Mouse (Mus musculus) R1 (cell line): ENCODE measurements around the gene Batf.
"Not testable (repeated sequence)": the region's sequence is repeated elsewhere in the genome, so short reads cannot be mapped to it uniquely, and the experiment has no call there.

Source experiments
- DNase-seq: peaks from one replicate; pipeline ENCODE4 v3.0.0-alpha.2; 2018; ENCODE audit warnings: low read depth, low spot score

Gene Batf

DNA sequence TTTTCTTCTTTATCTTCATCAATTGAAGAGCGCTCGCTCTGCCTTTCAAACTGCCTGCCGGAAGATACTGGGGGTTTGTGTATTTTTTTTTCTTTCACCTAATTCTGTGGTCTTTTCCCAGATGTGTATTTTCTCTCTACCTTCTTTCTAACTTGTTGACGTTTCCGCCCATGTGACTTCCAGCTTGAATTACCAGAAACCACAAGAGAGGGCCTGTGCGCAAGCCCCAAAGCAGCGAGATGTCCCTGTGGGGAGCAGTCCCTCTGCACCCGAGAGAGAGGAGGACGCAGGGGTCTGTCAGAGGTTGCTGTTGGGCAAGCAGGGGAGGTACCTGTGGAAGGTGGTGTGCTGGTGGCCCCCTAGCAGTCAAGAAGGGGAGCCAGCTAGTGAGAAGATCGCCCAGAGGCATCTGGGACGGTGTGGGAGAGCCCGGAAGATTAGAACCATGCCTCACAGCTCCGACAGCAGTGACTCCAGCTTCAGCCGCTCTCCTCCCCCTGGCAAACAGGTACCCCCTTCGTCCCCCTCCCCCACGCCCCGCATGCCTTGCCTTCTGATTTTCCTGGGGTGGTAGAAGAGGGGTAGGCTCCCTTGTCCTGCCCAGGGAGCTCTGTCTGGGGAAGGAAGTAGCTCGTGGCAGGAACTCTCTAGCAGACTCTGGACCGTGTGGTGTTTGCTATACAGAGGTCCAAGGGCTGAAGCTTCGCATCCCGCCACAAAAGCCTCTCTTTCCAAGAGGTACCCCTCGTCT, at the start of gene Batf:
TSS of gene Batf (plus strand) at position 204 of the 751 bp plus-strand sequence.
- no peak for DNase-seq

DNA sequence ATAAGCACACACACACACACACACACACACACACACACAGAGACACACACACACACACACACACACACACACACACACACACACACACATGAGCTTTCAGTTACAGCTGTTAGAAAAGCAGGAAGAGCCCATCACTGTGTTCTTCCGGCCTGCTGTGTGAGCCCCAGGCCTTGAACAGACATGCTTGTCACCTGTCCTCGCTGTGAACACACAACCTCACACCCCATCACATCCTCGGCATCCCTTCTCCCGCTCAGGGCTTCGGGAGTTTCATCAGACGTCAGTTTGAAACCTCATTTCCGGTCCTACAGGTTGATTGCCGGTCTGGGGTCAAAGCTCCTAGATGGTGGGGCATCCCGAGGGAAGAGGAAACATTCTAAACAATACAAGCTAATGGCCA, 48.5 kb upstream of the Batf start:
- no peak for DNase-seq

DNA sequence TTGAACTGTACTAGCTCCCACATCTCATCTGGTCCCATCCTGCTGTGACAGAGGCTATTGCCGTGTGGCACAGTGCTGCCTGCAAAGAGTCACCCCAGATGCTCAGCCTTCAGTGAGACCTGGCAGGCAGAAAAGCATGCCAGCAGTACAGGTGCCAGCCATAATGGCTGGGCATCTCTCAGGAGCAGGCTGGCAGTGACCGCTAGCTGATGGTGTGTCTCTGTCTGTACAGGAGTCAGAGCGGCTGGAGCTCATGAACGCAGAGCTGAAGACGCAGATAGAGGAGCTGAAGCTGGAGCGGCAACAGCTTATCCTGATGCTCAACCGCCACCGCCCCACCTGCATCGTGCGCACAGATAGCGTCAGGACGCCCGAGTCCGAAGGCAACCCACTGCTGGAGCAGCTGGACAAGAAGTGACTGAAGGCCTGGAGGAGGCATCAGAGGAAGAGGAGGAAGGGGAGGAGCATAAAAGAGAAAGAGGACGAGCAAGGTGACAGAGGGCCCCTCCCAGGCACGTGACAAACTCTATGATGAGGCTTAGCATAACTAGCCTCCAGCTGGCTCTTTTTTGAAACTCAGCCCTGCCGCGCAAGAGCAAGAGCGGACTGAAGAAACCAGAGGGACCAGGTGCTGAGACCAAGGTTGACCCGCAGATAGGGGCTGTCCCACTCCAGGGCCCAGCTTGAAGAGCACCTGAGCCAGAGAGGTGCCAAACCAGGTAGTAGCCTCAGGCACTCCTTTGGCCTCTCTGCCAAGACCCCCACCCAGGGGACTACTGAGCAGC, 47.7 kb upstream of the Batf start:
- DNase-seq: peak; percentile 68

DNA sequence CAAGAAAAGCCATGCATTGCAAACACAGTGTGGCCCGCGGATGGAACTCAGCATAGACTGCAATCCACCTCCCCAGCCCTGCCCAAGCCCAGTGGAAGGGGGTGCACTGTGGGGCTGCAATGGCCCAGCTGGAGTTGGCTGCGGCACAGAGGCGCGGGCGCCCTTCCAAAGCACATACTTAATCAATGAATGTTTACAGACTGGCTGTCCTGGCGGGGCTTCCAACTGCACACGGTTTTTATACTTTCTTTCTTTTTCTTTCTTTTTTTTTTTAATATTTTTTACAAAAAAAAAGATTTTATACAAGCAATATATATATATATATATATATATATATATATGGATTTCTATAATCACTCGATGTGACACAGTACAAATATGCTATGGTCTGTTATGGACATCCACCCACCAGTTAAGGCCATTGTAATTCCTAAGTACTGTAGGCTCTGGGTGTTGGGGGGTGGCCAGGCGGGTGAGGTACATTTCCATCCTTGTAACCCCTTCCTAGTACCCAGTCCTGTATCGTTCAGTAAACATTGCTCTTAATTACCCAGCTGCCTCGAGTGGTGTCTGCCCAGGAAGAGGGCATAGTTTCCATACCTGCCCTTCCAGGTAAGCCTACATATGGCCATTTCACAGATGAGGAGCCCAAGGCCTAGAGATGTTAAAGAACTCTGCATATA, 47.0 kb upstream of the Batf start:
- DNase-seq: no peak

DNA sequence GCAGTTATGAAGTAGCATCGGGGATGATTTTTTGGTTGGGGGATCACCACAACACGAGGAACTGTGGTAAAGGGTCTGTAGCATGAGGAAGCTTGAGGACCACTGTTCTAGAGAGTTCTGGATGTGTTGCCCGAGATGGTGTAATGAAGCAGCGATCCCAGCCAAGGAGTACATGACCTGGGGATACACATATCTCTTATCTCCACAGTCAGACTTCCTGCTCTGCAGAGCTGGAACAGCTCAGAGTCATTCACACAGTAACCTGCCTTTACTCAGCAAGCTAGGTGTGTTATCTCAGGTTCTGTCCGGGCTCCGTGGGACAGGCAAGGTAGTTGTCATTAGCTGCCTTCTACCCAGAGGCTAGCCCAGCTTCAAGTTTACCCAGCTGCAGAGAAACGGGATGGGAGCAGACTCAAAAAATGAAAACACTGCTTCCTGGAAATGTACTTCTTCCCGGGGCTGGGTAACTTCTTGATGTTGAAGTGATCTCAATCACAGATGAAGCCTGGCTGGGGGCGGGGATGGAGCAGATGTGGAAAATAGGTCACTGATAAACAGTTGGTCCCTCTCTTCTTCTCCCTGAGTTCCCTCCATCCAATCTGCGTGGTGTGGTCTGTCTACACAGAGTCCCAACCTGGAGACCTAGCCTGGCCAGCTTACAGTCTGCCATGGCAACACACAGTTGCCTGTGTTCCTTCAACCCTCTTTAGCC, 45.5 kb upstream of the Batf start:
- no peak for DNase-seq

DNA sequence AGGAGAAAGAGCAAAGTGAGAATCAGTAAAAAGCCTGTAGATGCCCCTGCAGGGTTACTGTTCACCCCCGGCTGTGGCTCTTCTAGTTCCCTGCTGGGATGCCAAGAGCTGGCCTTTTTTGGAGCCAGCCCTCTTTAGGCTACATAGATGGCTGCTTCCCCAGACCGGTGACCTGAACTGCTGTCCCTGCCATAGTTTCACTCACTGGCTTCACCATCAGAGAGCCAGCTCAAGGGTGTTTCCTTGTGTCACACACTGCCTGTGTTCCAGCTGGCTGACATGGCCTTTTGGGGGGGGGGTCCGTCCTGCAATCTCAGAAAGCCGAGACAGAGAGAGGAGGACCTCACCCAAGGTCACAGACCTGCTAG, 44.9 kb upstream of the Batf start:
- DNase-seq: no peak

DNA sequence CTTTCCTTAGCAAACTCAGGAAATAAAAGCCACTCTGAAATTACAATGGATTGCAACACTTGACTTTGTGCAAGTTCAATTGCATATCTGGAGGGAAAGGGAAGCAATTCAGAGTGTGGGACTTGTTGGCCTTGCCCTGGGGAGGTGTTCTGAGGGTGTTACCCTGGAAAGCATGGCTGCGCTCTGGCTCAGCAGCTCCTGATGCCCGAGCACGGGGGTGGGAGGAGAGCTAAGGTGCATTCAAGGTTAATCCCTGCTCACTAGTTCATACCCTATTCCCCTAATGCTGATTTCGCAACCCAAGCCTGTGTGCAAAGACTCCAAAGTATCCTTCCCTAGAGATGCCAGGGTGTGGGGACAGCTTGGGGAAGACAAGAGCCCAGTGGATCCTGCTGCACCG, 42.7 kb upstream of the Batf start:
- DNase-seq: no peak

DNA sequence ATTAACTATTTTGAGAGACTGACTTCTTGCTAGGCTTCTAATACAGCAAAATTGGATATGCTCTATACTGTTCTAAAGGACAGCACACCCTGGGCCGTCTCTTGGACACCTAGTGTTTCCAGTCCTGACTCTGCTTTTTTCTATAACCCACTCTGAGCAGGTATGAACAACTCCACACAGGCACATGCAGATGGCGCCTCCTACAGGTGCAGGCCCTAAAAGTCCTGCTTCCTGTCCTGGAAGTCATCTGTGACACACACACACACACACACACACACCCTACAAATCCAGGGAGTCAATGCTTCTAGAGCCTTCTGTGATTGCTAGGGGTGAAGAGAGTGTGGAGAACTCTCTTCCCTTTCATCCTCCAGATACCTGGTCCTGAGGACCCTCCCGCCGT, 40.8 kb upstream of the Batf start:
- DNase-seq: peak; percentile 60

DNA sequence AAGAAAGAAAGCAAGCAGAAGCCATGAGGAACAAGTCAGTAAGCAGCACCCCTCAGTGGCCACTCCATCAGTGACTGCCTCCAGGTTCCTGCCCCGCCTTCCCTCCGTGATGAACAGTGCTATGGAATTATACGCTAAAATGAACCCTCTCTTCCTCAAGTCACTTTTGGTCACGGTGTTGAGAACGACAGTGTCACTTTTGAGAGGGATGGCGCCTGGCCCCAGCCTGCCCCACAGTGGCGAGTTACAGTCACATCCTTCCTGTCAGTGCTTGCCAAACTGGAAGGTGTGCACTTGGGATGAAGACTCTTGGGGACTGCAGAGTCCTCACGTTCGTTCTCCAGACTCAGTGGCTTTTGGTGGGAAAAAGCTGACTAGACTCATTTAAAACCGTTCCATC, 39.1 kb upstream of the Batf start:
- DNase-seq: no peak

DNA sequence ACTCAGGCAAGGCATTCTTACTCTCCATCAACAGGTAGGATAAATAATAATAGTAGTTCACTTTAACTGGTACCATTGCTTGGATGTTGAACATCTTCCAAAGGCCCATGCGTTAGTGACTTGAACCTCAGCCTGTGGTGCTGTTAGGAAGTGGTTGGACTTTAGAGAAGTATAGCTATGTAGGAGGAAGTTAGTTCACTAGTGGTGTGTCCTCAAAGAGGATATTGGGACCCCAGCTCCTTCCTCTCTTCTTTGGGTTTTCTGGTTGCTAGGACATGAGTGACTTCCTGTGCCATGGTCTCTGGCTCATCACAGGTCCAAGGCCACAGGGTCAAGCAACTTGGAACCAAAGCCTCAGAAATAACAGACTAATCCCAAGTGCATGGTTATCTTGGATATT, 38.5 kb upstream of the Batf start:
- DNase-seq: no peak

DNA sequence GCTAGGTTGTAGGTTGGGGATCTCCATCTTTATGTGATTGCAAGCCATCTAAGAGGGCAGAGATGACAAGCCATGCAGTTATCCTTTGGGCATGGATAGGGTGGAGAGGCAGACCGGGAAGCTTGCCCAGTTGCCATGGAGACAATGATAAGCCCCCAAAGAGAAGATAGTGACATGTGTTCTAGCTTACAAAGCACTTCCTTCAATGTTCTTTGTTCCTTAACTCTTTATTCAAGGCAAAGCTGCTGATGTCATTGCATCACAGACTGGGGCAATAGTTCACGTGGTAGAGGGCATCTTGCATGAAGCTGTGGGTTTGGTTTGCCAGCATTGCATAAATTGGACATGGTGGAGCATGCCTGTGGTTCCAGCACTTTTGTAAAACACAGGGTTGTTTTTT, 27.1 kb upstream of the Batf start:
- no peak for DNase-seq

DNA sequence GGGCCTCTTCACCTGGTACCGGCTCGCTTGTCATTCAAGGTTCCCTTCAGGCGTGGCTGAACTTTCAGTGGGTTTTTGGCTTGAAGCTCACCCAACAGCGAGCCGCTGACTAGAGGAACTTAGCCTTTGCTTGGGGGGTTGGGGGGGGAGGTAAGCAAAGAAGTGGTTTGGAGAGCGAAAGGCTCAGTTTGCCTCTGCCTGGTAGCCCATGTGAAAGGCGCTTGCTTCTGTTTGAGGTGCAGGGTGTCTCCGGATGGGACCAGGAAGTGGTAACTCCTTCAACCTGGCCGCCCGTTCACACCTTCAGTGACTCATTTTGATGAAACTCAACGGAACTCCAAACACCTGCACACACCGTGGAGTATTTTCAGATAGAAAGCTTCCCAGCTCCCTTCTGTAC, 25.6 kb upstream of the Batf start:
- DNase-seq: no peak

DNA sequence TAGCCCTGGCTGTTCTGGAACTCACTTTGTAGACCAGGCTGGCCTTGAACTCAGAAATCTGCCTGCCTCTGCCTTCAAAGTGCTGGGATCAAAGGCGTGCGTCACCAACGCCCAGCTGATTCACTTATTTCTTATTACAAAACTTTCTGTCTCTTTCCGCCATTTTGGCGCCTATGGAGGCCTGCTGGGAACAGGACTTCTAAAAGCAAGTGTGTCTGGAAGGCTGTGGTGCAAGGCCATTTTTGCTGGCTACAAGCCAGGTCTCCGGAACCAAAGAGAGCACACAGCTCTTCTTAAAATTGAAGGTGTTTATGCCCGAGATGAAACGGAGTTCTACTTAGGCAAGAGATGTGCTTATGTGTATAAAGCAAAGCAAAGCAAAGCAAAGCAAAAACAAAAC, 24.2 kb upstream of the Batf start:
- DNase-seq: not testable (repeated sequence)

DNA sequence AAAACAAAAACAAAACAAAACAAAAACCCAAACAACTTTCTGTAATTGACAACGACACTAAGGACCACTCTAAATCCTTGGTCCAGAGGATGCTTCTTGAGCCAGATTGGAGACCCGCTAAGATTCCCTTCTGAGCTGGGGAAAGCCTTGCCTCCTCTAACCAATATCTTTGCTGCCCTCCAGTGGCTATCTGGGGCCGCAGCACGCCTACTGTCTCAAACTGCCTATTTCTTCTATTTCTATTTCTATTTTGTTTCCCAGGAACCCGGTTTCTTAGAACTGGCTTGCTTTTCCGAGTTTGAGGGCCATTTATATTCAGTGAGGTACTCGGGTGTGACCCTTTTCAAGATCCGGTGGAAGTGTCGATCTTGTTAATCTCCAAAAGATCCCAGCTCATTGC, 23.6 kb upstream of the Batf start:
- DNase-seq: peak; percentile 77

DNA sequence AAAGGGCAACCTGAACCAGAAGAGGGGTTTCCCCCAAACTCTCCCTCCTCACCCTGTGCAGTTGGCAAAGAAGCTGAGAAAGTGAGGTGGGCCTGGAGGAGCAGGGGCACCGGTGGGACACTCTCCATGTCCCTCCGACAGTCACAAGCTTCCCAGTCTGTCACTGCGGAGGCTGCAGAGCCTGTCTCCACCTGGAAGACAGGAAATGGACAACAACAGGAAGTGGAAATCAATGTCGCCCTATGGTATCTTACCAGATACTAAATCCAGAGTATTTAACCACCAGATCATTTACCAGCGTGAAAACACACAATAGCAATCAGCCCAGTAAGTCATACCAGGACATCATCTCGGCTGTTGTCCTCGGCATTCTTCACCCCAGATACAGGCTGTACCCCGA, 20.4 kb upstream of the Batf start:
- no peak for DNase-seq

DNA sequence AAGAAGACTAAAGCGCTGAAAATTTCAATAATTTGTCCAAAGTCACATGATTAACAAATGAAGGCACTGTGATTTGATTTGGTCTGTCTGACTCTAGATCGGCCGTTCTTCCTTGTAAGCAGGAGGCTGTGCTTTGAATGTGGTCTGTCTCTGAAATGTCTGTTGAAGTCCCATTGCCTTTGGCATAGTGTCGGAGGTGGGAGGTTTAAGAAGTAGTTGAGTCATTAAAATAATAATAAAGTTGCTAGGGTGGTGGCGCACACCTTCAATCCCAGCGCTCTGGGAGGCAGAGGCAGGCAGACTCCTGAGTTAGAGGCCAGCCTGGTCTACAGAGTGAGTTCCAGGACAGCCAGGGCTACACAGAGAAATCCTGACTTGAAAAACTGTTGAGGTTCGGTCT, 19.4 kb upstream of the Batf start:
- peak; percentile 33 for DNase-seq

DNA sequence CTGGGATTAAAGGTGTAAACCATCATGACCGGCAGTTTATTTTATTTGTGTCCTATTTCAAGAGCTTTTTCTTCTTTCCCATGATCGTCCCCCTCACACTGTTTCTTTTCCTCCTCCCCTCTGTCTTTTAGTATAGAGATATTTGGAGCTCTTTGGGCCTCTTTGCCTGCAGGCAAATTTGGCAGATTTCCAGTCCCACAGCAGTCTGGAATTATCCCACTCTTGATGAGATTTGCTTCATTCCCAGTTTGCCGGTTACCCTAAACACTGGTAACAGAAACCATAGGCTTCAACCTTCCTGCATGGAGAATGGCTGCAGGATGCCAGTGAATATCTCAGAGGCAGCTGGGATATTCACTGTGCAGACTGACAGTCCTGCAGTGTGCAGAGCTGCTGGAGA, 17.8 kb upstream of the Batf start:
- no peak for DNase-seq

DNA sequence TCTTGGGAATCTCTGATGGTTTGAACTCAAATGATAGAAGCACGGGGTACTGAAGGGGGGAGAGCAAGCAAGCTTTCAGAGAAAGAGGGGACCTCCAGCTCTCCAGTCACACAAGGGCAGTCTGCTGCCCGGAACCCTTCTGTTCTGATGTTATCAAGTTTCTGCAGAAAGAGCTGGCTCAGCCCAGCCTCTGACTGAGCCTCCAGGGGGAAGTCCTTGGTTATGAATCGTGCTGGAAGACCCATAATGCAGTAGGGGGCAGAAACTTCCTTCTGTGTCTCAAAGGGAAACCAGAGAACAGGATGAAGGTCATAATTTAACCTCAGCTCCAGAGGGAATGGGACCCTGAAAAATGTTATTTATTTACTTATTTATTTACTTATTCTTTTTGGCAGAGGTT, 16.4 kb upstream of the Batf start:
- DNase-seq: no peak

DNA sequence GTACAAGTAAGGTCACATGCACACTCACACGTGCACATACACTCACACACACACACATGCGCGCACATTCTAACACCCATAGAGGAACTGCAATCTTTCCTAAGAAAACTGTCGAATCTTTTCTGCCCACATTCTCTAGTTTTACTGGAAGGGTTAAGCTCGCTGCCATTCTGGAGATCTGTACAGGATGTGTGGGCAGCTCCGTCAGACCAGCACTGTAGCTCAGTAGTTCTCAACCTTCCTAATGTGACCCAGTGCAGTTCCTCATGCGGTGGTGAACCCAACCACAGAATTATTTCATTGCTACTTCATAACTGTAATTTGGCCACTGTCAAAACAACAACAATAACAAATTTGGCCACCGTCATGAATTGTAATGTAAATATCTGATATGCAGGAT, 12.6 kb upstream of the Batf start:
- no peak for DNase-seq

DNA sequence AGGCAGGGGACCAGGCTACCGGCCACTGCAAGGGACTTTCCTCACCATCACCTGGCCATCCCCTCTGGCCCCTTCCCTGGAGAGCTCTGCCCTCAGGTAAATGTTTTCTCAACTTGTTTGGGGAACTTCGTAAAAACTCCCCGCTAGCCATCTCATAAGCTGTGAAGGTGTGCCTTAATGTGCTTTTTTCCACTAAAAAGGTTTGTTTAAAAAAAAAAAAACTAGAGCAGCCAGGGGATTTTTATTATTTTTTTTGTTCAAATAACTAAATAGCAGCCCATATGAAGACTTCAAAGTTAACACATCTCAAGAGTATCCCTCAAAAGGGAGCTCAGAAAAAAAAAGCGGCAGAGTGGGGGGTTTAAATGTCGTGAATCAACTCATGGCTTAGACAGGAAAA, 7.4 kb upstream of the Batf start:
- DNase-seq: no peak

DNA sequence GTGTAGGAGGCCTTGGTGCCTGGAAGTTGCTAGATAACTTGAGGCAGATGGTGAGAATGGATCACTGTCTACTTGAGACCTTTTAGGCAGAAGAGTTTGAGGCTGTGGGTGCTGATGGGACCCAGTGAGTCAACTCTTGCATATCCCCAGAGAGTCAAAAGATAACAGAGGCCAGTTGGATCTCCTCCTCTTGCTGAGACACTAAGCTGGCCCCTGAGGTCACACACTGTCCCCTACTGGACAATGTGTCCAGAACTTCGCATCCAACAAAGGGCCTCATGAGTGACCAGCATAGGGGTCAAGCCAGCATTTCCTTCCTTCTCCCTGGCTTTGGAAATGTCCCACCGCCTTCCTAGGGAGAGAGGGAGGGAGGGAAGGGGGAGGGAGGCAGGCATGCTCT, 6.7 kb upstream of the Batf start:
- no peak for DNase-seq

DNA sequence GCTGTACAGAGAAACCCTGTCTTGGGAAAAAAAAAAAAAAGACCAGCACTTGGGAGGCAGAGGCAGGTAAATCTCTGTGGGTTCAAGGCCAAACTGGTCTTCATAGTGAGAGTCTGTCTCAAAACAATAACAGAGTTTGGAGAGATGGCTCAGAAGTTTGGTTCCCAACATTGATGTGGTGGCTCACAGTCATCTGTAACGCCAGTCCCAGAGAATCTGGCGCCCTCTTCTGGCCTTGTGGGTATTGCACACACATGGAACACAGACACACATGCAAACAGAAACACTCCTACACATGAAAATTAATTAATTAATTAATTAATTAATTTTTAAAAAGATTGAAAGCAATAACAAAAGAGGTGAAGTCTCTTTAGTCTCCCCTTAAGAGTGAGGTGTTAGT, 4.1 kb upstream of the Batf start:
- DNase-seq: peak; percentile 56
